Mouse (Mus musculus) left cerebral cortex, adult 2 months (tissue): ENCODE measurements at regions not wholly inside any gene's neighbourhood (a gene's known extent, or its start where the extent isn't known, plus 50 kb on each side); places are given as distances from the start of the nearest gene placed in this dataset.

Experiments
- DNase-seq, 2 experiments: peaks; one replicate each; pipeline ENCODE4 v3.0.0; 2021 to 2022; ENCODE audit warnings: low spot score in 2 of 2, mixed read lengths in 1 of 2; ENCODE audit errors: extremely low spot score in 1 of 2
- H3K27ac ChIP-seq: fragments of 200-600 bp; 2 replicates; pipeline ENCODE4 v1.8.1; 2022
- H3K4me3 ChIP-seq: fragments of 200-600 bp; 2 replicates; pipeline ENCODE4 v1.8.1; 2022
- CTCF ChIP-seq: fragments of 200-600 bp; IDR thresholded peaks from 2 replicates; pipeline ENCODE4 v1.8.1; 2022; ENCODE audit warnings: antibody characterized with exemption, mild to moderate bottlenecking, moderate library complexity
- intact Hi-C: fragments of 180-260 bp; cut with DNase I; formaldehyde crosslinking; loops from one replicate; pipeline ENCODE4 v1.15.1; 2025

- DNase-seq = peak in 1 of 2 experiments; percentile 21
- no peak overlapping the region for H3K27ac ChIP-seq
Observed at GRCm38 (mm10) chrX:107577501-107577900, 90.3 kb upstream of the Tbx22 start.

More at GRCm38 (mm10) chrX:107577501-107577900, 90.3 kb upstream of the Tbx22 start:
- intact Hi-C loops = no loop called here
- peak; percentile 59 for TF ChIP-seq CTCF
- H3K4me3 ChIP-seq = no peak overlapping the region
